Mouse (Mus musculus) right cerebral cortex, postnatal 36 days (tissue): ENCODE data around the gene Klhl21.
"Not testable (repeated sequence)": the region's sequence is repeated elsewhere in the genome, so short reads cannot be mapped to it uniquely, and the experiment has no call there.

Source experiments
- DNase-seq, 2 experiments: peaks; one replicate each; pipeline ENCODE4 v3.0.0; 2022; ENCODE audit warnings: low spot score in 2 of 2, mixed read lengths in 1 of 2

The Klhl21 gene

GRCm38 (mm10) chr4:152021568-152022097, 13.0 kb downstream of the Klhl21 start:
- no peak for DNase-seq

GRCm38 (mm10) chr4:152022506-152022905, 13.9 kb downstream of the Klhl21 start:
- no peak for DNase-seq

DNA sequence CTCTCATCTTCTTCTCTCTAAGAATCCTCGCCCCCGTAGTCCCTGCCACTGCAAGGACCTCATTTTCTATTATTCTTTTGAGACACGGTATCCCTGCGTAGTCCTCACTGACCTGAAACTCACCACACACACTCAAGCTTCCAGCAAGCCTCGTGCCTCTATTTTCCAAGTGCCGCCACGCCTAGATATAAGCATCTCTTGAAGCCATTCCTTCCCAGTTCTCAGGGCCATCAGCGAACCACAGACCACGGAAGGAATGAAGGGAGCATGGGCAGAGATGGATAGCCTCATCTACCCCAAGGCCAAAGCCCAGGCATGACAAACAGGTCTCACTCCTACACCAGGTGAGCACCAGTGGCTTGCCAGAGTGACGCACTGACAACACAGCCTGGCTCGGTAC, 15.9 kb downstream of the Klhl21 start:
- DNase-seq: no peak

DNA sequence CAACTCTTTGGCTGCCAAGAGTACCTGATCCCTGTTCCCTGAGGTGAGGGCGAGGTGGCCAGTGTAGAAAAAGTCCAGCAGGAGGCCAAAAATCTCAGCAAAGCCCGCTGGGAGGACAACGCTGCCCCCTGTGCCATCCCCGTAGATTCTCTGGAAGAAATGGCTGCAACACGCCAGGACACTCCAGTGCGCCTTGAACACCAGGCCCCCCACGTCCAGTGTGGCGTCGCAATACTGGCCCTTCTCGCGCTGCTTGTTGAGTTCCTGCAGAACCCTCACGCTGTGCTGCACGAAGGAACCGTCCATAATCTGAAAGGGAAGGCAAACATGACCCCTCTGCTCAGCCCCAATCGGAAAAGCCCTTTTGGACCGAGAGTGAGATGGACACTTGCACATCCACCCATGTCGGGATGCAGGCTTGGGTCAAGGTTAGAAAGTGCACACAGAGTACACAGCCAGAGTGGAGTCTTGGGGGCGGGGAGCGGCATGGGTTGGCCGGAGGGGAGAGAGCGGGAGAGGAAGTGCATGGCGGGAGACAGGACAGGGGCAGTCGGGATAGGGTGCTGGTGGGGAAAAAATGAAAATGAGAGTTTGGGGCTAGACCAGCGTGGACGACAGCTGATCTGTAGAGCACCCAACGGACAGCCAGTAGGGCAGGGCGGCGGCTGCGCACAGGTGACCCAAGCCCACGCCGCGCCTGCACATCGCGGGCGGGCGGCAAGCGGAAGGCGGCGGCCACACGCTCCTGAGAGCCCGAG, 18.3 kb downstream of the Klhl21 start:
- DNase-seq: no peak

GRCm38 (mm10) chr4:152027524-152027923, 18.9 kb downstream of the Klhl21 start, which contains the start of gene Zbtb48:
Zbtb48 (minus strand) TSS chr4:152027671.
- peak; percentile 97 for DNase-seq

DNA sequence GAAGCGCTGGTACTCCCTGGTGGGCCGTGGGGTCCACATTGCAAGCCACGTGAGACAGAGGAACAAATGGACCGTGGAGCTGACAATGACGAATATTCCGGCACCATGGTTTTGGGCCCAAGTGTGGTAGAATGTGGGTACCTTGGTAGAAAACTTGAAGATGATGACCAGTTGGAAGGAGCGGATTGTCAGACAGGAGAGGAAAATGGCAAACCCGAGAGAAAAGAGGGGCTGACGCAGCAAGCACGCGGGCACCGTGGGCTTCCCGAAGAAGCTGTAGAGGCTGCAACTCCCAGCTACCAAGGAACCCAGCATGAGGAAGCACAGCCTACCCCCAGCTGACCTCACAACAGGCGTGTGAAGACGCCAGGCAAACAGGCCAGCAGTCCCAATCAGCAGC, 19.9 kb downstream of the Klhl21 start:
- DNase-seq: no peak

DNA sequence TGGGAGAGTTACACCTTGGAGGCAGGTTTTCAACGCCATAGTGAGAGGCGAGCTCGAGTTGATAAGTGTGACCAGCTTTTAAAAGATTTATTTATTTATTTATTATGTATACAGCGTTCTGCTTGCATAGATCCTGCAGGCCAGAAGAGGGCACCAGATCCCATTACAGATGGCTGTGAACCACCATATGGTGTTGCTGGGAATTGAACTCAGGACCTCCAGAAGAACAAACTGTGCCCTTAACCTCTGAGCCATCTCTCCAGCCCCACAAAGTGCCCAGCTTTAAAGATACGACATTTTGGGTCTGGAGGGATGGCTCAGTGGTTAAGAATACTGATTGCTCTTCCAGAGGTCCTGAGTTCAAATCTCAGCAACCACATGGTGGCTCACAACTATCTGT, 20.5 kb downstream of the Klhl21 start:
- DNase-seq: no peak

- no peak for DNase-seq
These were observed 21.4 kb downstream of the Klhl21 start for GRCm38 (mm10) chr4:152029997-152030396.

DNA sequence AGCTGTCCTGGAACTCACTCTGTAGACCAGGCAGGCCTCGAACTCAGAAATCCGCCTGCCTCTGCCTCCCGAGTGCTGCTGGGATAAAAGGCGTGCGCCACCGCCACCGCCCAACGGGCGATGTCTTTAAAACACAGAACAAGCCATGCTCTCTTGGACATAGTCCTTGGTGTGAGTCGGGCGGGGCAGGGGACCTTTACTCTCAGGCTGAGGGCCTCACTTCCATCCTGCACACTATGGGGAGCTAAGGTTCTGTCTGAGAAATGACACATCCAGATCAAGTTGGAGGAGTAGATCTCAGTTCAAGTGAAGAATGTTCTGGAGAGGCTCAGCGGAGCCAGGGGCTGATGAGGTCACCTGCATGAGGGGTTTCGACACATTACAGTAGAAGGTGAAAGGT, 24.3 kb downstream of the Klhl21 start:
- no peak for DNase-seq

- DNase-seq: not testable (repeated sequence)
These were observed 27.9 kb downstream of the Klhl21 start for GRCm38 (mm10) chr4:152036464-152036863.

- DNase-seq: no peak
These were observed 29.8 kb downstream of the Klhl21 start, which contains the start of gene Tas1r1 for GRCm38 (mm10) chr4:152038225-152038984. Tas1r1 (minus strand) TSS chr4:152038568.

- DNase-seq: peak; percentile 83
These were observed 30.6 kb downstream of the Klhl21 start, which contains the start of gene Nol9 for GRCm38 (mm10) chr4:152038985-152039830. Nol9 (plus strand) TSS chr4:152039321.

DNA sequence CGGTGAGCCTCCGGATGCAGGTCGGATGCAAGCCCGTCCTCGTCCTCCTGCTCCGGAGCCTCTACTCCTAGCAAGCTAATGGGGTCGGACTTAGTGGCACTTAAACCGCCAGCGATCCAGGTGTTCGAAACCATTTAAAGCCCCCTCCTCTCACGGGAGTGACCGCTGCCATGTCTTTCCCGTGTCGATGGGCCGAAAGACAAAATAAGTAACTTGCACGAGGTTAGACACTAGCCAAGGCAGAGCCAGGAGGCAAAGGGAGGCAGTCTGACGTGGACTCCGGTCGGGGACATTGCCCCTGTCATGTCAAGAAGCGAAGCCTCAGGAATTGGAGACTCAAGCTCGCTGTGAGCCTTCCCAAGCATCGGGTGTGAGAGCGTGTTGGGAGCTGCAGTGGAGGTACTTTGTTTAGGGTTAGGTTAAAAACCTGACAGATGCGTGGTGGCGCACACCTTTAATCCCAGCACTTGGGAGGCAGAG, 31.3 kb downstream of the Klhl21 start:
- DNase-seq: no peak

DNA sequence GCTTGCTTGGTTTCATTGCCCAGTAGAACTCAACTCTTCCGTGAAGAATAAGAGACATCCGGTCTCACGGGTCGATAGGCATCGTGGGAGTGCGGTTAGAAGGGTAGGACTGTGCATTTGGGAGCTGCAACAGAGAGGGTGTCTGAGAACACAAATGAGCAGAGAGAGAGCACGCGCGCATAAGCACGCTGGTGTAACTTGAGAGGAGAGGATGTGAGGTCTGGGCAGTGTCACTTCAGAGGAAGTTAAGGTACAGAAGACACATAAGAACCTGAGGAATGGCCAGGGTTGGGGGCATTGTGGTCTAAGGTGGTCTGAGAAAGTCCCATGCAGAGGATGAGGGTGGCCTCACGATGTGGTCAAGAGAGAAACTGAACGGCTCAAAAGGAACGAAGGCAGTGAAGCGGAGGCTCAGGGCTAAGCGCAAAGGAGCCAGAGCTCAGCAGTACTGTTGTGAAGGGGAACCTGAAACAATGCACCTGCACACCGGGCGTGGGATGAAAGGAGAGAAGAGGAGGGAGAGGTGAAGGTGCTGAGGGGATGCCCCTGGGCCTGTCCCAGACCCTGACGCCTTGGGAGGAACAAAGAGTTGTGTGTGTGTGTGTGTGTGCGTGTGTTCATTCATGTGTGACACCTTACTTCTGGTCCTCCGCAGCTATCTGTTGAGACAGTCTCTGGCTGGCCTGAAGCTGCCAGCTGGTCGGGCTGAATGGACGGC, 33.5 kb downstream of the Klhl21 start:
- no peak for DNase-seq

DNA sequence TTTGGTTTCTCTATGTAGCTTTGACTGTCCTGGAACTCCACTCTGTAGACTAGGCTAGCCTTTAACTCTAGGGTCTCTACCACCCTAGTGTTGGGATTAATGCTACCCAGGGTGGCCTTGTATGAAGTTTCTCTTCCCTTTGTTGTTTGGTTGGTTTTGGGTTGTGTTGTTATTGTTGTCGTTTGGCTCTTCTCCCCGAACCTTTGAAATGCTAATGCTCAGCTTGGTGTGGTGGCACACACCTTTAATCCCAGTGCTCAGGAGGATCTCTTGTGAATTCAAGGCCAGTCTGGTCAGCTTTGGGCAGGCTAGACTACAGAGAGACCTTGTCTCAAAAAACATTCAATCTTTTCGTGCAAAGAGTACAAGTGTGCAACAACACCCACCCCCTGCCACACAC, 34.6 kb downstream of the Klhl21 start:
- no peak for DNase-seq

GRCm38 (mm10) chr4:152044609-152045008, 36.0 kb downstream of the Klhl21 start:
- DNase-seq: no peak

DNA sequence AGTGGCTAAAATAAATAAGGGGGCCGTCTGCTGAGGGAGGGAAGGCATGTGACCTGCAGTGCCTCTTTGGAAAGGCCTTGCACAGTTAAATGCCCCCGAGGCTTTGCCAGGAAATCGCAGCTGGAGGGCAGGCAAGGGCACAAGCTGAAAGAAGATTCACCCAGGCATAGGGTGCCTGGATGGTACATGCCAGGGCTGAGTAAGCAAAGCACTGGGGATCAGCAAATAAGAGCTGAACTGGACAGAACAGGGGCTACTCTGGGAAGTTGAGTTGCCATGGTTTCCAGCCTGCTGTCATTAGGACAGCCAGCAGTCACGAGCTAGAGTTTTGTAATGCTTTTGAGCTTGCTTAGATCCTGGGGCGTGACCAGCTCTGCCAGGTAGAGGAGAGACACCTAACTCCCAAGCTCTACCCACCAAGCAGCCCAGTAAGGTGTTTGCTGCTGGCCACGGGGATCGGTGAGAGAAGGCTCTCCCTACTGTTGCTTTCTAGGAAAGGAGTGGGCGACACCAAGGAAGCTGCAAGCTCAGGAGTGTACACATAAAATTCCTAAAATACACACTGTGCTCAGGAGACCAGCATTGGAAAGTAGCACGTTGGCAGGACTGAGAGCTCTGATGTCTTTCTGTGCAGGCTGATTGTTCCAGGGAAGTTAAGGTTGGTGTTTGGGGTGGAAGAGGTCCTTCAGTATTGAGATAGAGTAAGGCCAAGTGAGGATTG, 53.9 kb downstream of the Klhl21 start:
- DNase-seq: no peak

GRCm38 (mm10) chr4:152067280-152067679, 58.7 kb downstream of the Klhl21 start:
- DNase-seq: no peak
